Mouse (Mus musculus) cerebellum, adult 2 months (tissue): ENCODE results near the gene Dok7.

Experiments used
- CTCF ChIP-seq: fragments of 200-500 bp; IDR thresholded peaks from 2 replicates; pipeline ENCODE4 v1.5.1; 2011; ENCODE audit warnings: low read depth, mild to moderate bottlenecking, control low read depth, low read length, moderate library complexity, borderline replicate concordance; ENCODE audit not compliant: insufficient read depth
- POLR2A ChIP-seq: fragments of 200-500 bp; IDR thresholded peaks from 2 replicates; pipeline ENCODE4 v1.6.1; 2011; ENCODE audit warnings: low read length, control low read depth, borderline replicate concordance; ENCODE audit not compliant: insufficient read depth

- TF ChIP-seq POLR2A: no peak
- no peak for TF ChIP-seq CTCF
Measured at GRCm38 (mm10) chr5:35070314-35070713, 13.7 kb downstream of the Dok7 start.
